Mouse (Mus musculus) adrenal gland, adult 2 months (tissue): ENCODE data around the gene Kmt5b. TPM values are rescaled to one million over a fixed set of nuclear protein-coding genes. Genes with fewer than 3 reads are reported as not detected.

Source experiments
- polyA plus RNA-seq: library from polyadenylated mRNA; depleted of rRNA; stranded (reverse); fragments of >200 nt; gene quantifications from 2 replicates; pipeline ENCODE4 v1.2.3, GENCODE M21; 2012; rRNA removed
- total RNA-seq, 2 experiments: library from RNA; stranded (reverse); gene quantifications; 2 replicates each; pipeline ENCODE4 v1.2.3; 2021

Kmt5b gene
- total and polyA plus RNA-seq, 3 experiments: 14.9 to 52.5 (median 40.6) TPM

Other genes starting within 250 kb of the Kmt5b start
- gene Ppp6r3, start 191.7 kb upstream of the Kmt5b start, total RNA-seq: 100 to 1,000 TPM in 1 of 2 experiments, 10 to 100 TPM in 1; 83.9 to 117 TPM
- gene Ppp6r3, start 191.7 kb upstream of the Kmt5b start, polyA plus RNA-seq: 43.9 and 55.9 TPM in 2 replicates
- gene Lrp5, start 80.9 kb upstream of the Kmt5b start, total RNA-seq: 100 to 1,000 TPM in 1 of 2 experiments, 10 to 100 TPM in 1; 92.7 to 111 TPM
- gene Lrp5, start 80.9 kb upstream of the Kmt5b start, polyA plus RNA-seq: 103 and 113 TPM in 2 replicates
- gene 1810055G02Rik, start 59.1 kb upstream of the Kmt5b start, total RNA-seq: 10 to 100 TPM; 27.9 to 37.8 TPM
- 43.3 and 46.3 TPM in 2 replicates for gene 1810055G02Rik, start 59.1 kb upstream of the Kmt5b start, polyA plus RNA-seq
- gene Chka, start 84.4 kb downstream of the Kmt5b start, total RNA-seq: 100 to 1,000 TPM in 1 of 2 experiments, 10 to 100 TPM in 1; 42.1 to 124 TPM
- 149 and 154 TPM in 2 replicates for gene Chka, start 84.4 kb downstream of the Kmt5b start, polyA plus RNA-seq
- gene Tcirg1, start 139.7 kb downstream of the Kmt5b start, total RNA-seq: 10 to 100 TPM; 63.5 to 84.6 TPM
- 181 and 204 TPM in 2 replicates for gene Tcirg1, start 139.7 kb downstream of the Kmt5b start, polyA plus RNA-seq
- gene Ndufs8, start 145.4 kb downstream of the Kmt5b start, total RNA-seq: 100 to 1,000 TPM; 376 to 380 TPM
- gene Ndufs8, start 145.4 kb downstream of the Kmt5b start, polyA plus RNA-seq: 391 and 420 TPM in 2 replicates
- 100 to 1,000 TPM in 1 of 2 experiments, 10 to 100 TPM in 1; 26.6 to 136 TPM for gene Aldh3b1, start 162.4 kb downstream of the Kmt5b start, total RNA-seq
- gene Aldh3b1, start 162.4 kb downstream of the Kmt5b start, polyA plus RNA-seq: 115 and 188 TPM in 2 replicates
- 10 to 100 TPM; 48.3 to 59.2 TPM for gene Unc93b1, start 167.8 kb downstream of the Kmt5b start, total RNA-seq
- gene Unc93b1, start 167.8 kb downstream of the Kmt5b start, polyA plus RNA-seq: 180 and 186 TPM in 2 replicates
- under 1 TPM; 0.38 to 0.63 TPM for gene Aldh3b3, start 191.2 kb downstream of the Kmt5b start, total RNA-seq
- 0.43 and 0.54 TPM in 2 replicates for gene Aldh3b3, start 191.2 kb downstream of the Kmt5b start, polyA plus RNA-seq
- 10 to 100 TPM; 12.2 to 15.2 TPM for gene Aldh3b2, start 204.9 kb downstream of the Kmt5b start, total RNA-seq
- gene Aldh3b2, start 204.9 kb downstream of the Kmt5b start, polyA plus RNA-seq: 4.0 and 7.6 TPM in 2 replicates
- 10 to 100 TPM; 16.5 to 22.7 TPM for gene Acy3, start 219.1 kb downstream of the Kmt5b start, total RNA-seq
- 80.5 and 96.1 TPM in 2 replicates for gene Acy3, start 219.1 kb downstream of the Kmt5b start, polyA plus RNA-seq
- not detected for gene Tbx10, start 225.3 kb downstream of the Kmt5b start, total RNA-seq
- not detected in 2 replicates for gene Tbx10, start 225.3 kb downstream of the Kmt5b start, polyA plus RNA-seq
- gene Nudt8, start 233.2 kb downstream of the Kmt5b start, total RNA-seq: 10 to 100 TPM; 25.1 to 27.0 TPM
- 36.7 and 65.9 TPM in 2 replicates for gene Nudt8, start 233.2 kb downstream of the Kmt5b start, polyA plus RNA-seq
- gene Gm49405, start 233.2 kb downstream of the Kmt5b start, total RNA-seq: under 1 TPM; 0.55 to 0.69 TPM
- gene Gm49405, start 233.2 kb downstream of the Kmt5b start, polyA plus RNA-seq: 1.3 and 2.0 TPM in 2 replicates
- 1 to 10 TPM; 1.1 to 1.8 TPM for gene Doc2g, start 235.9 kb downstream of the Kmt5b start, total RNA-seq
- gene Doc2g, start 235.9 kb downstream of the Kmt5b start, polyA plus RNA-seq: 6.2 and 9.3 TPM in 2 replicates
- 100 to 1,000 TPM; 260 to 445 TPM for gene Ndufv1, start 245.4 kb downstream of the Kmt5b start, total RNA-seq
- 145 and 150 TPM in 2 replicates for gene Ndufv1, start 245.4 kb downstream of the Kmt5b start, polyA plus RNA-seq